In the genomic region with DNA sequence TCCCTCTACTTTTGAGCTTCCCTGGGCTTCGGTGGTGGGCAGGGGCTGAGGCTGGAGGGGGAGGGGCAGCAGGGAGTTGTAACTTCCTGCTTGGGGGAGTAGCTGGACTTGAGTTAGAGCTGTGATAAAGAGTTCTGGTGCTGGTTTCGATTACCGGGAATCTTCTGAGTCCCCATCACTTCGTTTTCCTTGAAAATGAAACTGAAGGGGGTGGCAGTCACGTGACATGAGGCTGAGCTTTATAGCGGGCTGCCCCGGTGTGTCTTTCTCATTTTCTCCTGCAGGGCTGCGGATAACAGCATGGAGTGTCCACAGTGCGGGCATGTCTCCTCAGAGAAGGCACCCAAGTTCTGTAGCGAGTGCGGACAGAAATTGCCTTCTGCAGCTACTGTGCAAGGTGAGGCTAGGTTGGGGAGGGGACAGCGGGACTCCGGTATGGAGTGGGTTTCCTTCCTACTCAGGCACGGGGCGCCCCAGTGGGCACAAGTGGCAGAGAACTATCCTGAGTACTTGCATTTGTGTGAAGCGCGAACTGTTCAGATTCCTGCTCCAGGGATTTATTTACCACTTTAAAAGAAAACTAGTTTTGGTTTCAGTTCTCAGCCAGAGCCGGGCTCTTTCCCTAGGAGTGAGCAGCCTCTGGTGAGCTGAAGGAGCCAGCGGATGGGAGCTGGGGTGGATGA, we compare ENCODE assay signal across 8 mouse cellular contexts. TPM values are rescaled to one million over a fixed set of nuclear protein-coding genes. Genes with fewer than 3 reads are reported as not detected.
A peak's percentile ranks its signal among the peaks of the same experiment; 100 is the strongest.
DNase-seq lines count a peak whose midpoint lies in the region; ATAC-seq and TF ChIP-seq lines count a peak whose summit lies in the region.

Gene Rnf213 (plus strand): TSS at position 301 of the 683 bp plus-strand sequence.

- H3K9me3 ChIP-seq in ES-Bruce4 (replicated peaks; ENCODE audit: control insufficient read depth, insufficient read depth, low read length, poor library complexity, severe bottlenecking) = no peaks in the 10 kb centered on the region
- H3K9me3 ChIP-seq in forebrain, embryonic 14.5 days (replicated peaks; ENCODE audit: control insufficient read depth, low read length) = no peaks in the 10 kb centered on the region
- H3K9me3 ChIP-seq in lung, embryonic 16.5 days (ENCODE audit: control insufficient read depth, low read length) = no peaks in the 10 kb centered on the region

- peak within 1 kb of the TSS; percentile 64 for H3K4me3 ChIP-seq in ES-Bruce4 (ENCODE audit: low read depth, low read length)
- H3K4me3 ChIP-seq in bone marrow macrophage, adult 2 months (ENCODE audit: insufficient read depth, low read length) = peak within 1 kb of the TSS; percentile 92
- H3K4me3 ChIP-seq in forebrain, embryonic 14.5 days (ENCODE audit: low read depth, low read length) = peak within 1 kb of the TSS; percentile 41
- peak within 1 kb of the TSS; percentile 78 for H3K4me3 ChIP-seq in lung, embryonic 16.5 days (ENCODE audit: low read length)
- peak within 1 kb of the TSS; percentile 97 for H3K4me3 ChIP-seq in thymus, adult 2 months (ENCODE audit: control insufficient read depth, insufficient read depth, low read length)

- no peak within 1 kb of the TSS for H3K27ac ChIP-seq in ES-Bruce4 (ENCODE audit: insufficient read depth, low read length)
- H3K27ac ChIP-seq in bone marrow macrophage, adult 2 months (ENCODE audit: insufficient read depth, low read depth, low read length) = peak within 1 kb of the TSS; percentile 87
- no peak within 1 kb of the TSS for H3K27ac ChIP-seq in forebrain, embryonic 14.5 days (ENCODE audit: low read depth, low read length)
- peak within 1 kb of the TSS; percentile 90 for H3K27ac ChIP-seq in lung, embryonic 16.5 days (ENCODE audit: low read length)
- H3K27ac ChIP-seq in thymus, adult 2 months (ENCODE audit: control insufficient read depth, insufficient read depth, low read length) = peak within 1 kb of the TSS; percentile 76

- peak within 1 kb of the TSS; percentile 67 for H3K4me2 ChIP-seq in forebrain, embryonic 14.5 days (ENCODE audit: low read length)
- H3K4me2 ChIP-seq in lung, embryonic 16.5 days (ENCODE audit: low read depth, low read length) = peak within 1 kb of the TSS; percentile 79

- intact Hi-C loops in heart, postnatal 25 days (cut with DNase I) = loop anchor here (5.0 kb wide), 1 partner anchor 36 kb away; the partner anchor contains the start of genes Sgsh and Slc26a11

- H3K9ac ChIP-seq in ES-Bruce4 (ENCODE audit: low read depth, poor library complexity, severe bottlenecking) = 0 out of 2 replicates have a peak within 1 kb of the TSS, but pooled peaks have one; percentile 20
- peak within 1 kb of the TSS; percentile 54 for H3K9ac ChIP-seq in forebrain, embryonic 14.5 days (ENCODE audit: low read length)
- H3K9ac ChIP-seq in lung, embryonic 16.5 days (ENCODE audit: low read length) = peak within 1 kb of the TSS; percentile 77

- no peak for TF ChIP-seq CTCF in ES-Bruce4 (IDR thresholded peaks at IDR 0.05; ENCODE audit: low read depth, low read length)
- no peak for TF ChIP-seq CTCF in bone marrow macrophage, adult 2 months (IDR thresholded peaks at IDR 0.05; ENCODE audit: low read depth, low read length)
- TF ChIP-seq CTCF in thymus, adult 2 months (IDR thresholded peaks at IDR 0.05; ENCODE audit: borderline replicate concordance, control insufficient read depth, extremely low read depth, insufficient read depth, low read length, poor library complexity) = peak; percentile 75; the same call in 1 of the 2 replicates

- no peaks in the 10 kb centered on the region; the same call in 1 of the 2 replicates for H3K27me3 ChIP-seq in ES-Bruce4 (ENCODE audit: control insufficient read depth, insufficient read depth, low read length, poor library complexity, severe bottlenecking)
- peaks cover 67% of the 10 kb centered on the region for H3K27me3 ChIP-seq in forebrain, embryonic 14.5 days (replicated peaks; ENCODE audit: control insufficient read depth, insufficient read depth, low read length)
- H3K27me3 ChIP-seq in lung, embryonic 16.5 days (ENCODE audit: control insufficient read depth, insufficient read depth, low read depth, low read length) = no peaks in the 10 kb centered on the region
- no peaks in the 10 kb centered on the region; the same call in 1 of the 2 replicates for H3K27me3 ChIP-seq in thymus, adult 2 months (ENCODE audit: control insufficient read depth, insufficient read depth, low read length)

- peak; percentile 45; the same call in 1 of the 2 replicates for ATAC-seq in forebrain, embryonic 14.5 days
- peak; percentile 51 for ATAC-seq in lung, embryonic 16.5 days (ENCODE audit: low read depth)
- peak; percentile 30; the same call in 1 of the 2 replicates for ATAC-seq in neutrophil, adult 5-6 weeks (ENCODE audit: extremely low read depth, insufficient number of reproducible peaks, low FRiP score, poor library complexity, severe bottlenecking)

- under 1% methylated on average over 19 of the region's 19 CpGs for WGBS in forebrain, embryonic 14.5 days
- 1% methylated on average over 19 of the region's 19 CpGs for WGBS in lung, embryonic 16.5 days
- WGBS in thymus, adult 2 months = under 1% methylated on average over 19 of the region's 19 CpGs

- peaks cover 10% of the 10 kb centered on the region for H3K4me1 ChIP-seq in ES-Bruce4 (ENCODE audit: control insufficient read depth, insufficient read depth, low read length)
- peaks cover 25% of the 10 kb centered on the region for H3K4me1 ChIP-seq in bone marrow macrophage, adult 2 months (ENCODE audit: control insufficient read depth, insufficient read depth, low read length)
- H3K4me1 ChIP-seq in forebrain, embryonic 14.5 days (ENCODE audit: control insufficient read depth, insufficient read depth, low read length) = no peaks in the 10 kb centered on the region; the same call in 1 of the 2 replicates
- H3K4me1 ChIP-seq in lung, embryonic 16.5 days (replicated peaks; ENCODE audit: control insufficient read depth, insufficient read depth, low read length) = peaks cover 15% of the 10 kb centered on the region
- H3K4me1 ChIP-seq in thymus, adult 2 months (replicated peaks; ENCODE audit: control insufficient read depth, insufficient read depth, low read length) = peaks cover 53% of the 10 kb centered on the region

- DNase-seq in forebrain, embryonic 14.5 days (ENCODE audit: low spot score) = peak; percentile 58
- peak; percentile 59 for DNase-seq in heart, postnatal 25 days (ENCODE audit: low spot score)
- DNase-seq in kidney, postnatal 4 days = peak; percentile 76 to 84
- DNase-seq in thymus, adult 2 months = peak; percentile 73

- H3K36me3 ChIP-seq in ES-Bruce4 (ENCODE audit: control insufficient read depth, insufficient read depth, low read length, poor library complexity, severe bottlenecking) = no peaks in the 10 kb centered on the region
- no peaks in the 10 kb centered on the region for H3K36me3 ChIP-seq in forebrain, embryonic 14.5 days (ENCODE audit: control insufficient read depth, insufficient read depth, low read length)
- H3K36me3 ChIP-seq in lung, embryonic 16.5 days (ENCODE audit: control insufficient read depth, insufficient read depth, low read length) = no peaks in the 10 kb centered on the region
- H3K36me3 ChIP-seq in thymus, adult 2 months (ENCODE audit: control insufficient read depth, insufficient read depth, low read length) = no peaks in the 10 kb centered on the region

- TF ChIP-seq POLR2A in ES-Bruce4 (IDR thresholded peaks at IDR 0.05; ENCODE audit: insufficient read depth, low read length) = no peak
- TF ChIP-seq POLR2A in bone marrow macrophage, adult 2 months (IDR thresholded peaks at IDR 0.05; ENCODE audit: borderline replicate concordance, low read depth, low read length) = no peak
- 0 out of 2 replicates have a peak, but pooled peaks have one; percentile 25 for TF ChIP-seq POLR2A in thymus, adult 2 months (IDR thresholded peaks at IDR 0.05; ENCODE audit: control insufficient read depth, extremely low read depth, insufficient read depth, low read length, poor library complexity)

- TF ChIP-seq EP300 in ES-Bruce4 (IDR thresholded peaks at IDR 0.05; ENCODE audit: insufficient read depth, low read depth, low read length) = no peak

RNA-seq across cellular contexts. Expression of gene Rnf213, which starts in this region (rescaled TPM):
- 22.4 and 23.9 TPM in 2 replicates for polyA plus RNA-seq in ES-Bruce4 (2011; ENCODE audit: insufficient read depth, insufficient read length, low read depth, missing spikeins)
- 181 and 187 TPM in 2 replicates for polyA plus RNA-seq in bone marrow macrophage, adult 2 months (2012; ENCODE audit: insufficient read depth, insufficient read length, missing spikeins)
- 1.3 and 1.5 TPM in 2 replicates for polyA plus RNA-seq in forebrain, embryonic 14.5 days (2014; fragmentation: Nextera tagmentation; extraction: Ambion mirVana)
- 10 to 100 TPM; 14.6 TPM for total RNA-seq in heart, postnatal 25 days (2021)
- polyA plus RNA-seq in lung, embryonic 16.5 days (2015; fragmentation: Nextera tagmentation; extraction: Ambion mirVana) = 6.8 and 7.5 TPM in 2 replicates
- total RNA-seq in neutrophil, adult 5-6 weeks (2017) = 126 and 130 TPM in 2 replicates
- 47.9 and 52.5 TPM in 2 replicates for polyA plus RNA-seq in thymus, adult 2 months (2012; rRNA removed)

Comparison
In these comparisons a context has a peak if more than half of its experiments do, and no peak if none do; other contexts are left out.
1. H3K27ac ChIP-seq: peak in bone marrow macrophage, adult 2 months (single experiment), lung, embryonic 16.5 days (single experiment) and thymus, adult 2 months (single experiment); none in ES-Bruce4 (single experiment) and forebrain, embryonic 14.5 days (single experiment).
2. H3K4me3 ChIP-seq: peak in every context shown above with its lines; median percentile 97 in thymus, adult 2 months; 92 in bone marrow macrophage, adult 2 months; 78 in lung, embryonic 16.5 days; 64 in ES-Bruce4; 41 in forebrain, embryonic 14.5 days.
3. H3K9ac ChIP-seq: peak in every context shown above with its lines; median percentile 77 in lung, embryonic 16.5 days; 54 in forebrain, embryonic 14.5 days; 20 in ES-Bruce4.
4. Peak in every context shown above with its lines, with median percentiles within 50 percentile points of each other: ATAC-seq and DNase-seq.